Mouse (Mus musculus): ENCODE measurements around the gene Ppdpf.

Ppdpf gene

GRCm38 (mm10) chr2:181218881-181219485, 31.9 kb downstream of the Ppdpf start:
- DNase-seq (ENCODE audit: low spot score): no peak

- DNase-seq (ENCODE audit: low spot score): no peak
Measured at GRCm38 (mm10) chr2:181219538-181220216, 32.6 kb downstream of the Ppdpf start, which contains the start of gene Fndc11. Gene Fndc11, plus strand, starts transcription at chr2:181220013.

GRCm38 (mm10) chr2:181220361-181220760, 33.3 kb downstream of the Ppdpf start:
- DNase-seq (ENCODE audit: low spot score): no peak

GRCm38 (mm10) chr2:181224994-181225393, 37.9 kb downstream of the Ppdpf start:
- no peak for DNase-seq (ENCODE audit: low spot score)

- DNase-seq (ENCODE audit: low spot score): no peak
Measured at GRCm38 (mm10) chr2:181227122-181227521, 40.1 kb downstream of the Ppdpf start.

- DNase-seq (ENCODE audit: low spot score): no peak
Measured at GRCm38 (mm10) chr2:181228335-181228734, 41.3 kb downstream of the Ppdpf start.

- no peak for DNase-seq (ENCODE audit: low spot score)
Measured at GRCm38 (mm10) chr2:181231171-181231570, 44.1 kb downstream of the Ppdpf start.

- DNase-seq (ENCODE audit: low spot score): no peak
Measured at GRCm38 (mm10) chr2:181233443-181233842, 46.4 kb downstream of the Ppdpf start.

- no peak for DNase-seq (ENCODE audit: low spot score)
Measured at GRCm38 (mm10) chr2:181234680-181235079, 47.6 kb downstream of the Ppdpf start.

GRCm38 (mm10) chr2:181235681-181236566, 48.9 kb downstream of the Ppdpf start:
- DNase-seq (ENCODE audit: low spot score): no peak

- no peak for DNase-seq (ENCODE audit: low spot score)
Measured at GRCm38 (mm10) chr2:181237251-181238014, 50.4 kb downstream of the Ppdpf start.

GRCm38 (mm10) chr2:181238091-181238610, 51.1 kb downstream of the Ppdpf start:
- no peak for DNase-seq (ENCODE audit: low spot score)

All from urinary bladder, postnatal 10 days (tissue).